13 mouse cellular contexts compared by ENCODE assay signal in genomic region chr16:94773928-94774327, GRCm38 (mm10).
"Had no signal": no experiment of that assay in that cellular context is flagged by ENCODE, and none has a peak within 500 bp of the region (broad histone marks: within the 10 kb centered on the region; RNA-seq: fewer than 3 reads in every experiment).

No protein-coding gene starts in this region.

- ATAC-seq: liver, embryonic 12.5 days; midbrain, embryonic 16.5 days had no signal

- H3K4me3 ChIP-seq: layer of hippocampus, adult 2 months; limb, embryonic 15.5 days; liver, embryonic 12.5 days; midbrain, embryonic 12.5 days; neural tube, embryonic 13.5 days had no signal

- H3K27ac ChIP-seq: layer of hippocampus, adult 2 months; limb, embryonic 15.5 days; liver, embryonic 12.5 days; midbrain, embryonic 12.5 days; neural tube, embryonic 13.5 days had no signal

- DNase-seq: kidney, postnatal 10 days; kidney, postnatal 4 days; lung, embryonic 14.5 days; lung, postnatal 10 days; lung, postnatal 4 days; retina, postnatal 1 day; right cerebral cortex, postnatal 4 days had no signal
